Mouse (Mus musculus) layer of hippocampus, adult 18-20 months (tissue): ENCODE results near the gene Theg. TPM values are rescaled to one million over a fixed set of nuclear protein-coding genes. Genes with fewer than 3 reads are reported as not detected.

ENCODE experiments used
- DNase-seq, 2 experiments: peaks; one replicate each; pipeline ENCODE4 v3.0.0; 2022; ENCODE audit warnings: low spot score in 2 of 2
- total RNA-seq, 2 experiments: library from RNA; stranded (reverse); gene quantifications; 2 replicates each; pipeline ENCODE4 v1.2.3; 2021

Theg gene
- total RNA-seq, 2 experiments from 2014 or later: 0.79 TPM; not detected in 1

DNA sequence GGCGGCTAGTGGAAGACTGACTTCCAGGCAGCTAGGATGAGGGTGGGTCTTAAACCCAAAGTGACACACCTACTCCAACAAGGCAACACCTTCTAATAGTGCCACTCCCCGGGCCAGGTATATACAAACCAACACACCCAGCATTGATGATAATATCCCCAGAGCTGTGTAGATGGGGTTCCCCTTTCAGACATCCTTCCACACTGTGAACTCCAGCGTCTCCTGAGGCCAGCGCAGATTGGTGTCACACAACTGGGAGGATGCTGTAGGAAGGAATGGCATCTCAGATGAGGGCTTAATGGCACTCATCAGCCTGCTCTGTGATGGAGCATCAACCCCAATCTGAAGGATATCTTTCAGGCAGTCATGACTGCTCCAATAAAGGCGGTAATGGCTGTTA is 29.6 kb downstream of the Theg start:
- no peak for DNase-seq

DNA sequence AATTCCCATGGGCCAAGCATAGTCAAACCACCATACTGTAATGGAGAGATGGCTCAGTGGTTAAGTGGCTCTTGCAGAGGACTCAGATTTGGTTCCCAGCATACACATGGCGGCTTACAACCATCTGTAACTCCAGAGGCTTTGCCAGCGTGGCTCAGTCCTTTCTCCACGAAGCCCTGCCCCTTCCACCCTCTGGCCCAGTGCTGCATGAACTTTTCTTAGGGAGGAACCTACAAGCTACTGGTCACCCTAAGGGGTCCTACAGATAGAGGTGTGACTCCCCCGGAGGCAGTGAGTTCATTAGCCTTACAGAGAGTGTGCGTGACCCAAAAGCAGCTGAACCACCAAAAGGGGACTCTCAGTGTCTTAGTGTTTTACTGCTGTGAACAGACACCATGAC is 30.2 kb downstream of the Theg start:
- DNase-seq: no peak

- no peak for DNase-seq
These were observed 31.9 kb downstream of the Theg start for GRCm38 (mm10) chr10:79555238-79555724.

GRCm38 (mm10) chr10:79554330-79555237 is 32.5 kb downstream of the Theg start, which contains the start of gene Mier2:
Mier2 (minus strand) TSS chr10:79555199.
- DNase-seq: peak; percentile 81 to 88

- DNase-seq: no peak
These were observed 33.4 kb downstream of the Theg start for GRCm38 (mm10) chr10:79553691-79554090.

DNA sequence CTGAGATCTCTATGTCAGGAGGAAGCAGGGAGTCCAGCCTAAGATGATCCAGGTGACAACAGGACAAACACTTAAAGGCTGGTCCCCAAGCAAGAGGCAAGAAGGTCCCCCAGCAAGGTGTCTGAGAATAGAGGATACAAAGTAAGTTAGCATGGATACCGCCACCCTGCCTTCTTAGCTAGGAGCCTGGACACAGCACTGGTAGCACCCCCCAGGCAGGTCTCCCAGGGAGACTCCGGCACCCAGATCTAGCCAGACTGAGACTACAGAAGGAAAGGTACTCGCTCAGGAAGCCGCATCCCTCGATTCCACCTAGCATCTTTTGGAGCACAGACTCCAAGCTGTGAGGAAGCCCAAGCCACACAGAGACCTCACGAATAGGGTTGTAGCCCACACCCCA is 34.0 kb downstream of the Theg start:
- DNase-seq: no peak

DNA sequence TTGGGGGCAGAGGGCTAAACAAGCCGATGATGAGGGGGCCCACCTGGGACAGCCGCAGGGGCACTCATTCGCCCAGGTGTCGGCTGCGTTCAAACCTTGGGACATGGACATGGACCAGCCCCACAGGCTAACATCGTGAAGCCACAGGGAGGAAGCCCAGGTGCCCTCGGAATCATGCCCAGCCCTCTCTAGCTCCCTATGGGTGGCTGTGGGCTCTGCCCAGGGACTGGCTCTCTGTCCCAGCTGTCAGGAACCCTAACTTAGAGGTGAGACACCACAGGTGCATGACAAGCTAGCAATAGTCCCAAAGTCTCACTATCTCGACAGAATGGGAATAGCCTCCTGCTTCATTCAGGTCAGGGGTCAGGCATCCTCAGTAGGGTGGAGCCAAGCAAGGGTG is 34.6 kb downstream of the Theg start:
- no peak for DNase-seq

DNA sequence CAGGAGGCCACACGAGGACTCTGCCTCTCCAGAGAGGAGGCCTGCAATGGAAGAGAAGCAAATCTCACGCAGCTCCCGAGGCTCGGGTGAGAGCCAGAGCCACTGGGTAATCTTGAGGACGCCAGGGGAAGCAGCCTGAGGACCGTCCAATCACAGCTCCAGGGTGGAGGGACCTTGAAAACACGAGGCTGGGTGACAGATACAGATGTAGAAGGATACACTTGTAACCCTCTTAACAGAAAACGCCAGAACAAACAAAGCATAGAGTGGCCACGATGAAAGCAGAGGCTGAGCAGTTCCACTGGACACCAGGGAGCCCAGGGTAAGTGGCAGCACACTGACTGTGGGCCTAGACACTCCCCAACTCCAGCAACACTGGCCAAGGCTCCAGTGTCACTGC is 36.8 kb downstream of the Theg start:
- no peak for DNase-seq

GRCm38 (mm10) chr10:79548971-79549723 is 38.0 kb downstream of the Theg start:
- DNase-seq: no peak

- no peak for DNase-seq
These were observed 38.6 kb downstream of the Theg start for GRCm38 (mm10) chr10:79548546-79548945.

- no peak for DNase-seq
These were observed 39.9 kb downstream of the Theg start for GRCm38 (mm10) chr10:79547148-79547675.

- DNase-seq: no peak
These were observed 40.6 kb downstream of the Theg start for GRCm38 (mm10) chr10:79546483-79546882.

DNA sequence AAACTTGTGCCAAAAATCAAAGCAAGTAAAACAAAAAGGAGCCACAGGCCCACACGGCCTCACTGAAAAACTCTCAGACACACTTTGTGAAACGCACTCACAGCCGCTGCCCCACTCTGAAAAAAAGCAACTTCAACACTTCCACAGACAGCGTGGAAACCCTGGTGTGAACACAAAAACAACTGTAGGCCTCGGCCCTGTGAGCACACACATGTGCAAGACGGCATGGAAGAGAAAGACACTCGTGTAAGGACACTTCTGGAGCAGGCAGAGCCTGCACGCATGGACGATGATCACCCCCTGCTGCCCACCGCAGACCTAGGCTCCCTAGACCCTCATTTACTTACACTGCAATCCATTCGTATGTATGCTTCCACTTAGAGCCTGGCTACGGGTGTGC is 41.2 kb downstream of the Theg start:
- no peak for DNase-seq

GRCm38 (mm10) chr10:79544631-79545030 is 42.5 kb downstream of the Theg start:
- no peak for DNase-seq

- no peak for DNase-seq
These were observed 43.1 kb downstream of the Theg start for GRCm38 (mm10) chr10:79543884-79544597.

- DNase-seq: no peak
These were observed 45.0 kb downstream of the Theg start for GRCm38 (mm10) chr10:79542171-79542570.

DNA sequence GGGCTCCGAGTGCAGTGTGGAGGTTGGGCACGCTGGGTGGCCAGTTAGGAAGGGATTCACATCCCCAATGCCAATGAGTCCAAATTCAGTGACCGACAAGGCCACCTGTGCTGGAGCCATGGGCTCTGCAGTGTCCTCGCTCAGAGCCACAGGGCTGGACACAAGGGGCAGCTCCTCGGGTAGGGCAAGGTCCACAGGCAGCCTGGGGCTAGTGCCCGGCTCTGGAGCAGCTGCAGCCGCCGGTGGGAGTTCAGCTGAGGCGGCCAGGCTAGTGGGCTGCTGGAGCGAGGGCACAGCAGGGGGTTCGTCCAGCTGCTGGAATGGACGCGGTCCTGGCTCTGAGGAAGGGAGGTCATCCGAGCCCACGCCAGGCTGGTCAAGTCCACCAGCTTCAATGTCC is 45.6 kb downstream of the Theg start:
- DNase-seq: no peak

- DNase-seq: no peak
These were observed 46.4 kb downstream of the Theg start for GRCm38 (mm10) chr10:79540746-79541145.

GRCm38 (mm10) chr10:79539701-79540495 is 47.2 kb downstream of the Theg start:
- no peak for DNase-seq

DNA sequence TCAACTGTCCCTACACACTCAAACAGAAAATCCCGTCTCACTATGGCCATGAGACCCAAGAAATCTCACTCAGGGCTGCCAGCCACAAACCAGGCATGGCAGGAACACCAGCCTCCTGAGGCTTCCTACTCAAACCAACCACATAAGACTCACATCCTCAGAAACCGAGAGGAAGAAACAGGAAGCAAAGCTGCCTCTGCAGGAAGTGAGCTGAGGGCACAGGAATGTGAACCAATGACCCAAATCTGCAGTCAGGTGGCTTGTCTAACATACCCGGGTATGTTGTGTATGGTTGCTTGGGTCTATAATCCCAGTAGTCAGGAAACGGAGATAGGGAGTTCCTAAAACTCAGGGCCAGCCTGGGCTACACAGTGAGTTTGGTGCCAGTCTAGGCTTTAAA is 48.3 kb downstream of the Theg start:
- no peak for DNase-seq
